Mouse (Mus musculus) B cell, adult (primary cell): Measurements from ENCODE around the gene Sox21. TPM values are rescaled to one million over a fixed set of nuclear protein-coding genes. Genes with fewer than 3 reads are reported as not detected.

Experiments used
- total RNA-seq: library from RNA; stranded (reverse); gene quantifications from 4 replicates; pipeline ENCODE4 v1.2.4, GENCODE M21; 2023; ENCODE audit not compliant: inconsistent age

Gene Sox21
- not detected in 4 replicates for total RNA-seq

DNA sequence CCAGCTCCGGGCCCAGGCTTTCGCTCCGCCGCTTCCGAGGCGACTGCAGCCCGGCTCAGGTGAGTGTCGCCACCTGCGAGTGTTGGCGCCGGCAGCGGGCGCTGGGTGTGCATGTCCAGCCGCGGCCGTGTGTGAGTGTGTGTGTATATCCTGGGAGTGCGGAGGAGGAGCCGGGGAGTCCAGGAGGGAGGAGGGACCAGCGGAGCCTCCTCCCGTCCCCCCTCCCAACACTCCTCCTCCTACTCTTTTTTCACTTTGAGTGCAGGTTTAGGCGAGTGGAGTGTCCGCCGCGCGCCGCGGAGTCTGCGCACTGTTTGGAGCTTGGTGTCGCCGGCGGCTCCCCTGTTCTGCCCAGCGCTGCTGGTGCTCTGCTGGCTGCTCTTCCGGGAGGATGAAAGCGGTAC is at the start of gene Sox21:
Sox21 (minus strand) TSS at position 145 of the 404 bp plus-strand sequence.

DNA sequence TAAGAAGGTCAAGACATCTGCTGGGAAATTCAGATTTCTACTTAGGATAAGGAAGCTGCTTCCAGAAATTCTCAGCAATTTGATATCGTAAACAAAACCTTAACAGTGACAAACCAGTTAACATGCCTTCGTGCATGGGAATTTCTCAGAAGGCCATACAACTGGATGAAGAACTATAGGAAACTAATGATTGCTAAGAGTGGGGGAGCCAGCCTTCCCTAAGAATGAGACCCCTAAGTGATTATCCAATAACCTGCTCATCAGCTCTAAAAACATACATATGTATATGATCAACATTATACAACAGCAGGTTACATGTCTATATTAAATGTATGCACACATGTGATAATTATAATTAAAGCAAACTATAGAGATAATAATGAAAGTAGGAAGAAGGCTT is 29.8 kb upstream of the Sox21 start, which contains the start of gene Gm9376:
Gm9376 (plus strand) TSS at position 301 of the 400 bp plus-strand sequence.

Other genes starting within 250 kb of the Sox21 start
- gene Dct, start 184.8 kb downstream of the Sox21 start, total RNA-seq = not detected in 4 replicates
- 16.1 to 19.5 TPM (median 17.6 TPM) in 4 replicates for gene Tgds, start 104.3 kb downstream of the Sox21 start, total RNA-seq
- 10.6 to 12.2 TPM (median 11.7 TPM) in 4 replicates for gene Gpr180, start 99.9 kb downstream of the Sox21 start, total RNA-seq
- not detected in 4 replicates for gene Gm9376, start 29.9 kb upstream of the Sox21 start, total RNA-seq